Mouse (Mus musculus) layer of hippocampus, postnatal 25 days (tissue): ENCODE results near the gene Pld3. TPM values are rescaled to one million over a fixed set of nuclear protein-coding genes. Genes with fewer than 3 reads are reported as not detected.
"Not testable (repeated sequence)": the region's sequence is repeated elsewhere in the genome, so short reads cannot be mapped to it uniquely, and the experiment has no call there.

ENCODE experiments used
- DNase-seq, 2 experiments: peaks; one replicate each; pipeline ENCODE4 v3.0.0; 2022; ENCODE audit warnings: mixed read lengths in 2 of 2, low spot score in 1 of 2; ENCODE audit errors: extremely low spot score in 1 of 2
- total RNA-seq, 2 experiments: library from RNA; stranded (reverse); gene quantifications; 2 replicates each; pipeline ENCODE4 v1.2.3; 2021

Gene Pld3
- total RNA-seq, 2 experiments from 2014 or later = 625 to 635 TPM

DNA sequence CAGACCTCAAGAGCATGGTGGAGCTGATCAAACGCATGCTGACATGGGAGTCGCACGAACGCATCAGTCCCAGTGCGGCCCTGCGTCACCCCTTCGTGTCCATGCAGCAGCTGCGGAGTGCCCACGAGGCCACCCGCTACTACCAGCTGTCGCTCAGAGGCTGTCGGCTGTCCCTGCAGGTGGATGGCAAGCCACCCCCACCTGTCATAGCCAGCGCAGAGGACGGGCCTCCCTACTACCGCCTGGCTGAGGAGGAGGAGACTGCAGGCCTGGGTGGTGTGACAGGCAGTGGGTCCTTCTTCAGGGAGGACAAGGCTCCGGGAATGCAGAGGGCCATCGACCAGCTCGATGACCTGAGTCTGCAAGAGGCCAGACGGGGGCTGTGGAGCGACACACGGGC, 23.9 kb downstream of the Pld3 start:
- DNase-seq = no peak

DNA sequence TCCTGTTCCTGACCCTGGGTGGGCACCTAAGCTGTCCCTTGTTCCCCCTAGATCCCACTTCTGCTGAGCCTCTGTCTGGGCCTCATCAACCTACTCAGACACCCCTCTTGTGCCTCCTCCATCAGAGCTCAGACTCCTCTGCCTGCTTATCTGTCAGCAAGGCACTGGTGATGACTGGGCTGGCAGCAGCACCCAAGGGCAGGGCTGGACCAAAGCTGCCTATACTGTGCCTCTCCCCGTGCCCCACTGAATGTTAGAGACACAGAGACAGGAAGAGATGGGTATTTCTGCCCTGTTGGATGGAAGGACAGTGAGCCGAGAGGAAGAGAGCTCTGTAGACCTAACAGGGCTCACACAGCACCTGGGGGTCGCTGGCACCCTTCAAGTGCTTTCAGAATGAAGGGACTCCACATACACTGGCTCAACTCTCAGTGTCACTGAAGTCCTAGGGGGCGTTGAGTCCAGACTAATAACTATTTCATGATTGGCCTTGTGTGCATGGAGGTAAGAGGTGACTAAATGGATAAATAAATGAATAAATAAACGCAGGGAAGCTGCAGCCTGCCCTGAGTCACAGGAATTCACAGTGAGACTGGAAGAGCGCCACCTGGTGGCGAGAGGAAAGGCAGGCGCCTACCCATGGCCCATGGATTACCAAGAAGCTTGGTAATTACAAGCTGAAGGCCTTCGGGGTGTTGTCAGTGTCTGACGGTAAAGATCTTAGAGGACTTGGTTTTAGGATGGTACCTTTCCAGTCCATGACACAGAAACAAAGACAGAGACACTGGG, 26.8 kb downstream of the Pld3 start:
- DNase-seq = peak; percentile 80 to 83

DNA sequence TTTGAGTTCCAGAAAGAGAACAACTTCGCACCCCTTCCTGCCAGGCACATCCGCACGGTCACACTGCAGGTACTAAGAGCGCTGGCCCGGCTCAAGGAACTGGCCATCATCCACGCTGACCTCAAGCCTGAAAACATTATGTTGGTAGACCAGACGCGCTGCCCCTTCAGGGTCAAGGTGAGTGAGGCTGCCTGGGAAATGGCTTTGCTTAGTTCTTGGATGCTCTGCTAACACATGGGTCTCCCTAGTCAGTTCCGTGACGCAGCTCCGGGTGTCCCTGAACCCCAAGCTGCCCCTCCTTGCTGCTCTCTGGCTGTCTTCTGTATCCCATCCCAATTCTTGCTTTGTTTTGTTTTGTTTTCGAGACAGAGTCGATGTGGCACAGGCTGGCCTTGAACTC, 29.2 kb downstream of the Pld3 start:
- DNase-seq = no peak

DNA sequence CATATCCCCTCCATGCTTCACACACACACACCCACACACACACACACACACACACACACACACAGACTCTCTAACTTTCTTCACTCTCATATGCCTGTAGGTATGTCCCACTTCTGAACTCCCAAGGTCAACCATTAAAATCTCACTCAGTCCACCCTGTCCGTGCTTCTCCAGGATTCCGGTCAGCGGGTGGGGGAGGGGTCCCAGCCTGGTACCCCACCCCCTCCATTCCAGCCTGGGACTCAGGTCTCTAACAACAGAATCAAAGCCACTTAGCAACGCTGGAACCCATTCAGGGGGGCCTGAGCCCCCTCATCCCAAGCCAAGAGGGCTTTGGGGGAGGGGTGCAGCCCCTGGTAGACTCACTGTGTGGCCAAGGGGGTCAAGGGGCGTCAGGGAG, 30.1 kb downstream of the Pld3 start, which contains the start of gene Hipk4:
TSS of gene Hipk4 (plus strand) at position 301 of the 400 bp plus-strand sequence.
- DNase-seq = no peak

DNA sequence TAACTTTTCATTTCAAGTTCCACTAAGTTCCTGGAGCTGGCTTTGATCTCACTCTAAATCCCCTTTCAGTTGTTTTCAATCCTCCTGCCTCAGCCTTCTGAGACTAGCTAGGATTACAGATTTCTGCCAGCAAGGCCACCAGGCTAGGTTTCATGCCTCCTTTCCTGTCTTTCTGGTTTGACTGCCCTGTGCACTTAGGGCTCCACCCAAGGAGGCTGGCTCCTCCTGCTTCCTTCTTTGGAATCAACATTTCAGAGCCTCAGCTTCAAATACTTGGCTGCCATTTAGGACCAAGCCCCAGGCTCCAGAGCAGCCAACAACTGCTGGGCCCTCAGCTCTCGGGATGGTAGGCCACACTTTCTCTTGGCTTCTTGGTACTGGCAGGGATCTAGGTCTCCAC, 32.4 kb downstream of the Pld3 start:
- DNase-seq = no peak

DNA sequence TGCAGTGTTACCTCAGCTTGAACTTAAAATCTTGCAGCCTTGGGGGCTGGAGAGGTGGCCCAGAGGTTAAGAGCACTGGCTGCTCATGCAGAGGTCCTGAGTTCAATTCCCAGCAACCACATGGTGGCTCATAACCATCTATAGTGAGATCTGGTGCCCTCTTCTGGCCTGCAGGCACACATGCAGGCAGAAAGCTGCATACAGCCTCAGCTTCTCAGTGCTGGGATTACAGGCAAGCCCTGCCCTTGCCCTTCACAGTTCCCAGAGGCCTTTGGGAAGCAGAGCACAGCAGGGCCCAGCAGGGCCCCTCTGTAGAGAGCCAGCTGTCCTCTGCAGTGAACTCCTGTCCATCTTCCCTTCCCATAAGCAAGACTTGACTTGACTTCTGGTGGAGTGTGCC, 32.9 kb downstream of the Pld3 start:
- DNase-seq = no peak

DNA sequence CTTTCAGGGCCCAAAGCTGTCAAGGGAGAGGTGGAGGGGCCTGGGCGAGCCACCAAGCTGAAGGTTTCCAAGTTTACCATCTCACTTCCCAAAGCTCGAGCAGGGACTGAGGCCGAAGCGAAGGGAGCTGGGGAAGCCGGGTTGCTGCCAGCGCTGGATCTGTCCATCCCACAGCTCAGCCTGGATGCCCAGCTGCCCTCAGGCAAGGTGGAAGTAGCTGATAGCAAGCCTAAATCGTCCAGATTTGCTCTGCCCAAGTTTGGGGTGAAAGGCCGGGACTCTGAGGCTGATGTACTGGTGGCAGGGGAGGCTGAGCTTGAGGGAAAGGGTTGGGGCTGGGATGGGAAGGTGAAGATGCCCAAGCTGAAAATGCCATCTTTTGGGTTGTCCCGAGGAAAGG, 34.7 kb downstream of the Pld3 start:
- DNase-seq = no peak

DNA sequence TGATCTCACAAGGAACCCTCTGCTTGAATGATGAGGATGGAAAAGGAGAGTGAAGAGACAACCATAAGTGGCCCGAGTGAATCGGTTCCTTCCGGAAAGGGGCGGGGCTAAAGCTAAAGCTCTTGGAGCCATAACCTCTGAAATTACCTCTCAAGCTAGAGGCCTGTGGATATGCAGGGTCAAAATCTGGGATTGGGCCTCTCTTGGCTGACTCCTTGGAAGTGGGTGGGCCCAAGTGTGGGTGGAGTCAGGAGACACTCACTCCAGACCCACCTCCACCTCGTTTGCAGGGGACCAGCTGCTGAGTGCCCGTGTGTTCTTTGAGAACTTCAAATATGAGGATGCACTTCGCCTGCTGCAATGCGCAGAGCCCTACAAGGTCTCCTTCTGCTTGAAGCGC, 38.1 kb downstream of the Pld3 start:
- no peak for DNase-seq

DNA sequence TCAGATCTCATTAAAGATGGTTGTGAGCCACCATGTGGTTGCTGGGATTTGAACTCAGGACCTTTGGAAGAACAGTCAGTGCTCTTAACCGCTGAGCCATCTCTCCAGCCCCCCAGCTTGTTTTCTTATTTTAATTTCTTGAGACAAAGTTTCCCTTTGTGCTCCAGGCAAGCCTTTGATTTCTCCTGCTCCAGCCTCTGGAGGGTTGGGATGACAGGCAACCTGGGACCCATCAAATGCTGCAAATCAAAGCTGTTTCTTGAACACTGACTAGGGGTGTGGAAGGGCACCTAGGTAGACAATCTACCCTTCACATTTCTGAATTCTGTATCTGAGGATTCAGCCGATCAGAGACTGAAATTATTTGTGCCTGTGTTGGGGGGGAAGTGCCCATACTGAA, 42.2 kb downstream of the Pld3 start:
- no peak for DNase-seq

DNA sequence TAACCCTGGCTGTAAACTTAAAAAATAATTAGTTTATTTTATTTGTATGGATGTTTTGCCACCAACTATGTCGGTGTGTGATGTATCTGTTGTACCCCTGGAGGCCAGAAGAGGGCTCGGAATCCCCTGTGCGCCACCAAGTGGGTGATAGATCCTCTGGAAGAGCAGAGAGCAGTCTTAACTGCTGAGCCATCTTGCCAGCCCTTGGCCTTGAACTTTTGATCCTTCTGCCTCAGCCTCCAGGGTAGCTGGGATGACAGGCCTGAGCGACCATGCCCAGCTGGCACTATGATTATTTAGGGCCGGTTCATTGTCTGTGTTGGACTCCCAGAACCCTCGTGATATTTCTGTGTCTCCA, 44.4 kb downstream of the Pld3 start:
- no peak for DNase-seq

DNA sequence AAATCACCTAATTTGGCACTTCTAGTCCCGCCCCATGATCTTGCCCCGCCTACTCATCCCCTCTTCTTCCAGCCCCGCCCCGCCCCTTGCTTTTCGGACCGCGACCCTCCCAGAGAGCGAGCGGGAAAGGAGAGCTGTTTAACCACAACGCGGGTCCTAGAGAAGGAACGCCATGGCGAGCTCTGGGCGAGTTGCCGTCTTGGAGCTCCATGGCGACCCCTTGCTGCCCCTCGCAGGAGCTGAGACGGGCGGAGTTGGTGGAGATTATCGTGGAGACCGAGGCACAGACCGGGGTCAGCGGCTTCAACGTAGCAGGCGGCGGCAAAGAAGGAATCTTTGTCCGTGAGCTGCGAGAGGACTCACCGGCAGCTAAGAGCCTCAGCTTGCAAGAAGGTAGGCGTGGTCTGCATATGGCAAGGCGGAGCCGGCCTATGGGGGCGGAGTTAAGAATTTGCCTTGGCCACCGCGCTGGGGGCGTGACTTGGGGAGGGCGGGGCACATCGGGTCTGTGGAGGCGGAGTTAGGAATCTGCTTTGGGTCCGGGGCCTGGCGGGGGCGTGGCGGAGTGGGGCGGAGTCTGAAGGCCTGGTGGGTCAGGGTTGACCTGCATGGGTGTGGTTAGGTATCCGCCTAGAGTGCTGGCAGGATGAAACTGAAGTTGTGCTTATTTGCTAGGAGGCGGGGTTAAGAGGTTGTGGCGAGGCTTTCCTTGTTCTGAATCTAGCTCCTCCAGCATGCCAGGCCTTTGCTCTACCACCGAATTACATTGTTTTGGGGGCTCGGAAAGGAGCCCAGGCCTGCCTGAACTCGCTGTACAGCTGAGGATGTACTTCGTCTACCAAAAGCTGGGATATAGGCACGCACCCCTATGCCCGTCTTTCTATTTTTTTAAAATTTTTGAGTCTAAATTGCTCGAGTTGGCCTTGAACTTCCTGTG, 45.0 kb downstream of the Pld3 start:
- DNase-seq = peak; percentile 70 to 71

DNA sequence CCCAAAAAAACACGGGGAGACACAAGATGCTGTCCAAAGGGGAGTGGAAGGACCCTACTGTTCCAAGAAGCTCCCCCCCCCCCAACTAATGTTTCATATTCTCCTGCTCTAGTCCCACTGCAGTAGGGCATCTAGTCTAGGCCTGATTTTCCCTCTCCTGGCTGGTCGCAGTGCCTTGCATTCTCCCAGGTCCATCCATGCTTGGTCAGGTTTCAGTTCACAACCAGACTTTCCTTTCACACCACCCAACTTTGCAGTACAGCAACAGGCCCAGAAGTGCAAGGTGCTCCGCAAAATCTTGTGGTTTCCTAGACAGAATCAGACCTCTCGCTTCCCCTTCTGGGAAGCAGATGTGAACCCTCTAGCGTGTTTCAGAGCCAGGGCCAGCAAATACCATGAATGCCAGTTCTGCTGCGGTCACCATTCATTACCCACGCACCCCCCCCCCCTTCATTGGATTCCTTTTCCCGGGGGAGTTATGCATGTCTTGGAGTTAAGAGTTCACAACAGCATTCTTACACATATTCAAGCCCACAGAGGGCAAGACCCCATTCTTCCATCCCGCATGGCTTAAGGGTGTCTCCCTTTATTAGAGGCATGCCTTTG, 46.1 kb downstream of the Pld3 start:
- no peak for DNase-seq

DNA sequence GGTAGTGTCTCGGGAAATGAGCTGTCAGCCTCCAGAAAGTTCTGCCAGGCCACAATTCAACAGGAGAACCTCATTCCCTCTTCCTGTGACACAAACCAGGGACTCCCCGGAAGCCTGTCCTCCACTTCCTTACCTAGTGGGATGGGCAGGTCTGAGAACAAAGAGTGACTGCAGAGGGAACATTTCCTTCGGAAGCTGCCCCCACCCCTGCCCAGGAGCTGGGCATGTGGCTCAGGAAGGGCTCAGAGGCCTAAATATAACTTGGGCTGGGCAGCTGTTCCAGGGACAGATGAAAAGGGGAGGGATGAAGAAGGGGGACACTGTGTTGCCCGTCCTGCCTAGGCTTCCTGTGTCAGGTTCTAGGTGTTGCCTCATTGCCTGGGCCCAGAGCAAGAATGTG, 51.4 kb downstream of the Pld3 start:
- no peak for DNase-seq

DNA sequence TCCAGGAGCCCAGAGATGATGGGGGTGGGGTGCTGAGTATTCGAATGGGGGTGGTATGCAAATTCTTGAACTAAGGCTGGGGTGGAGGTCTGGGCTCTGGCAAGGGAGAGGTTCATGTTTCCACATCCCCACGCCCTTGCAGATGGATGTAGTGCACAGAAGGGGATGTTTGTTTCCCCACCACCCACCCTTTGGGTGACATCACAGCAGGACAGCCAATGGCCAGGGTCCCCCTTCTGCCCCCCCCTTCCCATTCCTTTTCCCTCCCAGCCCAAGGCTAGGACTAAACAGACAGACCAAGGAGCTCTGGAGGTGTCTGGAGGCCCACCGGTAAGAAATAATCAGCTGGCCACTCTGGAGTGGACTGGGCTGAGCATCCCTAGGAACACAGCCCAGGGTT, 54.0 kb downstream of the Pld3 start, which contains the start of gene Prx:
TSS of gene Prx (plus strand) at position 289 of the 400 bp plus-strand sequence.
- DNase-seq = no peak

DNA sequence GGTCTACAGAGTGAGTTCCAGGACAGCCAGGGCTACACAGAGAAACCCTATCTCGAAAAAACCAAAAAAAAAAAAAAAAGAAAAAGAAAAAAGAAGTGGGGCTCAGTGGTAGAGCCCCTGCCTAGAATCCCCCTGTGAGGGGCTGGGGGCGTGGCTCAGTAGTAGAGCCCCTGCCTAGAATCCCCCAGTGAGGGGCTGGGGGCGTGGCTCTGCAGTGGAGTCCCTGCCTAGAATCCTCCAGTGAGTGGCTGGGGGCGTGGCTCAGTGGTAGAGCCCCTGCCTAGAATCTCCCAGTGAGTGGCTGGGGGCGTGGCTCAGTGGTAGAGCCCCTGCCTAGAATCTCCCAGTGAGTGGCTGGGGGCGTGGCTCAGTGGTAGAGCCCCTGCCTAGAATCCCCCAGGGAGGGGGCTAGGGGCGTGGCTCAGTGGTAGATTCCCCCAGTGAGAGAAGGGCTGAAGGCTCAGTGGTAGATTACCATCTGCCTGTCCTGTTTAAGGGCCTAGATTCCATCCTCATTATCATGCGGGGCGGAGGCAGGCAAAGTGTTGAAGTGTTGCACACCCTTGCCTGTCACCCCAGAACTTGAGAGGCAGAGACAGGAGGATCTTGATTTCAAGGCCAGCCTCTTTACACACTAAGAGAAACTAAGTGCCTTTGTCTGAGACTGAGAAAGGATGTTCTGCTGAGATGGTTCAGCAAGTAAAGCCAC, 58.2 kb downstream of the Pld3 start:
- DNase-seq = not testable (repeated sequence)

DNA sequence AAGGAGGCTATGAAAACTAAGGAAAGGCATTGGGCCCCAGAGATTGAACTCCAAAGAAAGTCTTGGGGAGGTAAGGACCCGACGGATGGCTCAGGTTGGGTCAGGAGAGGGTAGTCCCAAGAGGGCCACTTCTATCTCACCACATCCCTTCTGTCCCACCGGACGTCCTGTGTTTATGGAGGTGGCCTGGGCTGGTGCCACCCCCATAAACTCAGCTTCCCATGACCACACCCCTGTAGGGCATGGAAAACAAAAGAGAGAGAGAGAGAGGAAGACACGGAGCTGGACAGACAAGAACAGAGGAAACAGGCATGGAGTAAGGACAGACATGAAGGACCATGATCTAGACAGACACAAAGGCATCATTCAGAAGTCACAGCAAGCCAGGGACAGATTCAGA, 59.6 kb downstream of the Pld3 start:
- DNase-seq = no peak

DNA sequence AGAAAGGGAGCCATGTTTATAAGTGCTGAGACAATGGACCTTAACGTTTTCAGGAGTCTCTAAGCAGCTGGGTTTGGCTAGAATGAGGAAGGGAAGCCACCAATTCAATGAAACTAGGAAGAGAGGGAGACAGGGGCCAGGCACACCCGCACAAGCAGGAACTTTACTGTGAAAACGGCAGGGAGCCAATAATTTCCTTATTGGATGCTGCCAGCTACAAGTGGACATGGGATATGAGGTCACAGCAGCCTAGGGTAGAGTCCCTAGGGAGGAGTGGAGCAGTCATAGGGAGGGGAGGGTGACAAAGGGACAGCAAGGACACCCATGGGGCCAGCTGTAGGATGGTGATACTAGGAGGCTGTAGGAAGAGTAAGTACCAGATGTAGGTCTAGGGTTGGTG, 60.0 kb downstream of the Pld3 start:
- no peak for DNase-seq

DNA sequence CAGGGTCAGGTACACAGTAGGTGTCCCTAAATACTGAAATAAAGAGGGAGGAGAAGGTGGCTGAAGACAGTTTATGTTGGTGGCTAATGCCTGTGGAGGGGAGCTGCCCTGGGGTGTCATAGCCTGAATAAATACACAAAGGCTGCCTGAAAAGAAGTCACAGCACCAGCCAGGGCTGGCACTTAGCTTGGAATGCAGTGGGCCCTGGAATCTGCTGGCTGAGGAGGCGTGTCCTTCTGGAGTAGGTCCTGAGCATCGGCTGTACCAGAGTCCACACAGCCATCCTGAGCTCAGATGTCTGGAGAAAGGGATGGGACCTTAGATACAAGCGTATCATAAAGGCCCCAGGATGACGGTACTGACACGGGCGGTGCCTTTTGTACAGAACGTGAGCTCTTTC, 61.2 kb downstream of the Pld3 start:
- no peak for DNase-seq

DNA sequence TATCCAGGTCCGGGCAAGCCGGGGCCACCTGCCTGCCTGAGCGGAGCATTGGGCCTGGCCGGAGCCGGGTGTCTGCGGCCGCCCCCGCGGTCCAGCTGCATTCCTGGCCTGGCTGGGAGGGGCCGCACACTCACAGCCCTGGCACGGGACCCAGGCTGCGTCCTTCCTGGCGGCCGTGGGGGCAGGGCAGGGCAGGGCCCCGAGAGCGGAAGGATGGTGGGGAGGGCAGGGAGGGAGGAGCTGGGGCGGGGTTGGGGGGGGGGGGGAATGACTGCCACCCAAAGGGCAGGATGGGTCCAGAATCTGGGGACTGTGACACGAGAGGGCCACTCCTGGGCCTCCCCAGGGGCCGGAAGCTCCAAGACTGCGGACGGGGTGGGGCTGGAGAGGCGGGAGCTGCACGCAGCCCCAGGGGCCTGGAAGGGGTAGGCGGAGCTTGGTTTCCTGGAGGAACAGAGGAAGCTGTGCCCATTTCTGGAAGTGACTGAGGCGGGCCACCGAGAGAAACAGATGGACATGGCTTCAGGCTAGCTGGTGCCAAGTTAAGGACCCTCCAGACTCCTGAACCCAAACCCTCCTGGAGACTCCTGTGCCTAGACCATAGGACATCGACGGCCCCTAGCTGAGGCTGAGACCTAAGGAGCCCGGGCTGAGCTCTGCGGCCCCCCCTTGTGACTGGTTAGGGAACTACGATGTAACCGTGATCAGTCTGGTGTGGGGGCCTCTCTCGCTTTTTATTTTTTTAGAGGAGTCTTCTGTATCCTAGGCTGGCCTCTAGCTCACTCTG, 62.3 kb downstream of the Pld3 start:
- peak; percentile 86 for DNase-seq

DNA sequence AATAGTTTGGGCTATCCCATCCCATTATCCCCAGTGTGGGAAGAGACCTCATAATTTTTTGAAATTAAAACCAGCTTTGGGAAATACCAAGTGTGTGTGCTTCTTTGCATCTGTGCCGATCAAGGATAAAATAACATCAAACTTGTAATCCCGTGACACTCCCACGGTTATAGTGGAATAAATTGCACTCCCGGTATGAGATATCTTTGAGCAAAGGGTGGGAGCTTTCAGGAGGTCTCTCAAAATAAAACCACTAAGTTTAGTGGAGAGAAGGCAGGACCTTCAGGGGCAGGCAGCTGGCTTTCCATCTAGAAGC, 62.8 kb downstream of the Pld3 start:
- no peak for DNase-seq
